Mouse (Mus musculus) heart, postnatal 4 days (tissue): Measurements from ENCODE around the gene Gm28230. TPM values are rescaled to one million over a fixed set of nuclear protein-coding genes. Genes with fewer than 3 reads are reported as not detected.

ENCODE experiments used
- DNase-seq: peaks from one replicate; pipeline ENCODE4 v3.0.0; 2021
- total RNA-seq, 2 experiments: library from RNA; stranded (reverse); gene quantifications; 2 replicates each; pipeline ENCODE4 v1.2.3; 2021

The Gm28230 gene
- not detected for total RNA-seq

- no peak for DNase-seq
Observed at GRCm38 (mm10) chr2:74726551-74726950, at the start of gene Gm28230. Gene Gm28230 (plus strand): TSS chr2:74726728.

- DNase-seq, result no peak
Observed at GRCm38 (mm10) chr2:74677106-74677505, 49.4 kb upstream of the Gm28230 start.

GRCm38 (mm10) chr2:74678891-74679595 lies 47.5 kb upstream of the Gm28230 start, which contains the start of gene Hoxd11:
Gene Hoxd11 (plus strand): TSS chr2:74679557.
- DNase-seq, result no peak

GRCm38 (mm10) chr2:74679596-74679971 lies 46.9 kb upstream of the Gm28230 start:
- DNase-seq, result no peak

- no peak for DNase-seq
Observed at GRCm38 (mm10) chr2:74679980-74680379, 46.5 kb upstream of the Gm28230 start.

- no peak for DNase-seq
Observed at GRCm38 (mm10) chr2:74680561-74681398, 45.7 kb upstream of the Gm28230 start.

GRCm38 (mm10) chr2:74681594-74682531 lies 44.7 kb upstream of the Gm28230 start:
- DNase-seq, result no peak

GRCm38 (mm10) chr2:74682796-74683195 lies 43.7 kb upstream of the Gm28230 start:
- no peak for DNase-seq

GRCm38 (mm10) chr2:74683471-74683951 lies 43.0 kb upstream of the Gm28230 start:
- DNase-seq, result no peak

GRCm38 (mm10) chr2:74684106-74684505 lies 42.4 kb upstream of the Gm28230 start:
- DNase-seq, result no peak

- DNase-seq, result no peak
Observed at GRCm38 (mm10) chr2:74685059-74685603, 41.4 kb upstream of the Gm28230 start.

GRCm38 (mm10) chr2:74686301-74686987 lies 40.1 kb upstream of the Gm28230 start:
- DNase-seq, result peak; percentile 76

GRCm38 (mm10) chr2:74686988-74687697 lies 39.4 kb upstream of the Gm28230 start:
- DNase-seq, result no peak

GRCm38 (mm10) chr2:74687698-74688555 lies 38.6 kb upstream of the Gm28230 start:
- no peak for DNase-seq

- no peak for DNase-seq
Observed at GRCm38 (mm10) chr2:74688795-74689573, 37.5 kb upstream of the Gm28230 start.

GRCm38 (mm10) chr2:74689574-74690337 lies 36.8 kb upstream of the Gm28230 start:
- DNase-seq, result no peak

GRCm38 (mm10) chr2:74690338-74690716 lies 36.2 kb upstream of the Gm28230 start:
- DNase-seq, result no peak
